Mouse (Mus musculus) lung, postnatal 0 days (tissue): Measurements from ENCODE around the gene Ano9.

ENCODE experiments used
- CTCF ChIP-seq: IDR thresholded peaks from 2 replicates; pipeline ENCODE4 v1.5.1; 2016; ENCODE audit warnings: antibody characterized with exemption, mild to moderate bottlenecking
- EP300 ChIP-seq: IDR thresholded peaks from 2 replicates; pipeline ENCODE4 v1.6.1; 2016; ENCODE audit warnings: antibody characterized with exemption, mild to moderate bottlenecking, control low read depth

DNA sequence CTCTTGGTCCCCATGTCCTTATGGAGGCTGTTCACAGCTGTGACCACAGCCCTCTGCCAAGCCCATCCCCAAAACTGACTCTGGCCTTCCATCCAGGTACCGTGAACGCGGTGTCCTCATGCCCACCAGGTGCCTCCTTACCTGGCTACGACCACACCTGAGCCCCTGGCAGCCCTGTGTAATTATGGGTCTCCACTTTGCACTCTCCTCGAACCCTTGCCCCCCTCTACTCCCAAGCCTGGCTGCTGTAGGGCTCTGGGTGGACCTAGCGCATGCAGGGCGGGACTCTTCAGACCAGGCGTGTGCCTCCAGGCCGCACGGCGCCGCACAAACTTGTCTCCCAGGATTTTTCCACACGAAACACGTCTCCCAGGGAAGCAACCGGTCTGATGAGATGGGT lies 39.8 kb downstream of the Ano9 start, which contains the start of gene Pkp3:
- no peak for TF ChIP-seq CTCF
- no peak for TF ChIP-seq EP300
